Mouse (Mus musculus): Measurements from ENCODE around the gene Tubb5.

Gene Tubb5

GRCm38 (mm10) chr17:35838122-35838544 lies at the start of gene Tubb5:
Gene Tubb5, minus strand, starts transcription at chr17:35838306.
- DNase-seq, result peak; percentile 98 to 99

GRCm38 (mm10) chr17:35887725-35888124 lies 49.6 kb upstream of the Tubb5 start:
- no peak for DNase-seq

- DNase-seq, result no peak
Measured at GRCm38 (mm10) chr17:35883777-35884176, 45.7 kb upstream of the Tubb5 start.

- no peak for DNase-seq
Measured at GRCm38 (mm10) chr17:35882924-35883323, 44.8 kb upstream of the Tubb5 start.

- peak; percentile 97 to 98 for DNase-seq
Measured at GRCm38 (mm10) chr17:35879245-35880057, 41.3 kb upstream of the Tubb5 start, which contains the start of gene Dhx16. Gene Dhx16, plus strand, starts transcription at chr17:35879819.

GRCm38 (mm10) chr17:35874721-35875120 lies 36.6 kb upstream of the Tubb5 start:
- DNase-seq, result peak; percentile 57 to 68

- DNase-seq, result peak; percentile 88 to 89
Measured at GRCm38 (mm10) chr17:35873774-35874519, 35.8 kb upstream of the Tubb5 start.

GRCm38 (mm10) chr17:35870884-35871696 lies 33.0 kb upstream of the Tubb5 start:
- peak in 1 of 2 experiments; percentile 41 for DNase-seq

- DNase-seq, result peak; percentile 69 to 89
Measured at GRCm38 (mm10) chr17:35870151-35870883, 32.2 kb upstream of the Tubb5 start.

GRCm38 (mm10) chr17:35869346-35870067 lies 31.4 kb upstream of the Tubb5 start:
- DNase-seq, result peak; percentile 70 to 76

- DNase-seq, result no peak
Measured at GRCm38 (mm10) chr17:35868961-35869345, 30.8 kb upstream of the Tubb5 start.

- DNase-seq, result peak; percentile 43 to 68
Measured at GRCm38 (mm10) chr17:35868165-35868820, 30.2 kb upstream of the Tubb5 start.

GRCm38 (mm10) chr17:35866911-35867890 lies 29.1 kb upstream of the Tubb5 start:
- DNase-seq, result peak; percentile 57 to 69

- peak; percentile 59 to 84 for DNase-seq
Measured at GRCm38 (mm10) chr17:35866281-35866831, 28.2 kb upstream of the Tubb5 start.

- DNase-seq, result peak; percentile 62 to 83
Measured at GRCm38 (mm10) chr17:35865481-35866280, 27.6 kb upstream of the Tubb5 start, which contains the start of gene Ppp1r18. Gene Ppp1r18, plus strand, starts transcription at chr17:35865593.

- DNase-seq, result no peak
Measured at GRCm38 (mm10) chr17:35864832-35865353, 26.8 kb upstream of the Tubb5 start.

GRCm38 (mm10) chr17:35861198-35861857 lies 23.2 kb upstream of the Tubb5 start, which contains the start of gene Nrm:
Gene Nrm, plus strand, starts transcription at chr17:35861318.
- peak; percentile 92 to 94 for DNase-seq

All from kidney, postnatal 25 days (tissue).